Mouse (Mus musculus) hindbrain, embryonic 16.5 days (tissue): ENCODE results near the gene Tekt4. TPM values are rescaled to one million over a fixed set of nuclear protein-coding genes. Genes with fewer than 3 reads are reported as not detected.

Source experiments
- ATAC-seq: fragments of 200-750 bp; cut with Nextera tagmentation; 2 replicates; pipeline ENCODE4 v1.8.0; 2017; ENCODE audit warnings: moderate TSS enrichment, moderate library complexity
- H3K27ac ChIP-seq: fragments of 300-500 bp; sonication (generic); 2 replicates; pipeline ENCODE4 v1.5.1; 2014; ENCODE audit warnings: low read depth, mild to moderate bottlenecking, control low read depth, low read length, moderate library complexity
- H3K27me3 ChIP-seq: fragments of 300-500 bp; sonication (generic); replicated peaks from 2 replicates; pipeline ENCODE4 v1.6.1; 2014; ENCODE audit warnings: low read length; ENCODE audit not compliant: control insufficient read depth, insufficient read depth
- H3K36me3 ChIP-seq: fragments of 300-500 bp; sonication (generic); 2 replicates; pipeline ENCODE4 v1.6.1; 2014; ENCODE audit warnings: mild to moderate bottlenecking, low read length, moderate library complexity, mixed read lengths; ENCODE audit not compliant: control insufficient read depth, insufficient read depth
- H3K4me1 ChIP-seq: fragments of 300-500 bp; sonication (generic); 2 replicates; pipeline ENCODE4 v1.6.1; 2014; ENCODE audit warnings: low read depth, low read length; ENCODE audit not compliant: control insufficient read depth, insufficient read depth
- H3K4me2 ChIP-seq: fragments of 300-500 bp; sonication (generic); 2 replicates; pipeline ENCODE4 v1.6.1; 2014; ENCODE audit warnings: mild to moderate bottlenecking, low read length, control low read depth, moderate library complexity
- H3K4me3 ChIP-seq: fragments of 300-500 bp; sonication (generic); 2 replicates; pipeline ENCODE4 v1.5.1; 2014; ENCODE audit warnings: mild to moderate bottlenecking, low read length, control low read depth, moderate library complexity
- H3K9ac ChIP-seq: fragments of 300-500 bp; sonication (generic); 2 replicates; pipeline ENCODE4 v1.6.1; 2014; ENCODE audit warnings: low read depth, mild to moderate bottlenecking, control low read depth, low read length, moderate library complexity
- H3K9me3 ChIP-seq: fragments of 300-500 bp; sonication (generic); 2 replicates; pipeline ENCODE4 v1.6.1; 2014; ENCODE audit warnings: mild to moderate bottlenecking, low read length, moderate library complexity; ENCODE audit not compliant: control insufficient read depth
- WGBS: fragments of 180-500 bp; shearing (Covaris S2); extraction: QIAGEN DNeasy Blood & Tissue Kit; methylation state at CpG from one replicate; pipeline ENCODE4 v1.1.7; 2014; 5-methylcytosine and 5-hydroxymethylcytosine counted together
- polyA plus RNA-seq: library from polyadenylated mRNA; unstranded; fragments of >200 nt; fragmentation: Nextera tagmentation; extraction: Ambion mirVana; gene quantifications from 2 replicates; pipeline ENCODE4 v1.2.1, GENCODE M21; 2015

Tekt4 gene
- polyA plus RNA-seq, 1 experiment from 2014 or later = 1.4 TPM

GRCm38 (mm10) chr17:25475946-25476744 lies 21.7 kb downstream of the Tekt4 start:
- 37% methylated on average over 19 of the region's 19 CpGs for WGBS
- Histone ChIP-seq H3K9ac (no peak overlapping the region), H3K9me3 (no peaks in the 10 kb centered on the region), H3K36me3 (no peaks in the 10 kb centered on the region), H3K27me3 (peaks cover 21% of the 10 kb centered on the region), H3K4me3 (no peak overlapping the region), H3K27ac (no peak overlapping the region), H3K4me2 (no peak overlapping the region), H3K4me1 (peaks cover 16% of the 10 kb centered on the region)
- no peak for ATAC-seq

GRCm38 (mm10) chr17:25480152-25480551 lies 25.7 kb downstream of the Tekt4 start:
- Histone ChIP-seq H3K27ac (no peak overlapping the region), H3K4me2 (no peak overlapping the region), H3K4me3 (no peak overlapping the region), H3K9me3 (no peaks in the 10 kb centered on the region; the same call in 1 of the 2 replicates), H3K36me3 (no peaks in the 10 kb centered on the region), H3K9ac (no peak overlapping the region), H3K27me3 (peaks cover 6% of the 10 kb centered on the region; the same call in 1 of the 2 replicates), H3K4me1 (peaks cover 3% of the 10 kb centered on the region; the same call in 1 of the 2 replicates)
- 45% methylated on average over 8 of the region's 8 CpGs for WGBS
- ATAC-seq = no peak

GRCm38 (mm10) chr17:25480820-25481219 lies 26.4 kb downstream of the Tekt4 start:
- peaks cover 3% of the 10 kb centered on the region; the same call in 1 of the 2 replicates for H3K4me1 ChIP-seq
- 74% methylated on average over 4 of the region's 4 CpGs for WGBS
- no peak overlapping the region for H3K4me2 ChIP-seq
- no peaks in the 10 kb centered on the region for H3K36me3 ChIP-seq
- ATAC-seq = no peak
- 0 out of 2 replicates have a peak, but pooled peaks cover 3% of the 10 kb centered on the region for H3K27me3 ChIP-seq
- no peak overlapping the region for H3K4me3 ChIP-seq
- H3K27ac ChIP-seq = no peak overlapping the region
- no peaks in the 10 kb centered on the region; the same call in 1 of the 2 replicates for H3K9me3 ChIP-seq
- H3K9ac ChIP-seq = no peak overlapping the region

- Histone ChIP-seq H3K27ac (no peak overlapping the region), H3K9me3 (no peaks in the 10 kb centered on the region; the same call in 1 of the 2 replicates), H3K9ac (no peak overlapping the region), H3K36me3 (no peaks in the 10 kb centered on the region), H3K27me3 (0 out of 2 replicates have a peak, but pooled peaks cover under 1% of the 10 kb centered on the region), H3K4me3 (no peak overlapping the region), H3K4me1 (no peaks in the 10 kb centered on the region), H3K4me2 (no peak overlapping the region)
- WGBS = 79% methylated on average over 6 of the region's 6 CpGs
- no peak for ATAC-seq
Observed at GRCm38 (mm10) chr17:25482092-25482491, 27.7 kb downstream of the Tekt4 start.

GRCm38 (mm10) chr17:25497013-25497412 lies 42.6 kb downstream of the Tekt4 start, which contains the start of gene Sstr5:
Gene Sstr5 (minus strand): TSS chr17:25497288.
- Histone ChIP-seq H3K27ac (no peak within 1 kb of the TSS), H3K36me3 (no peaks in the 10 kb centered on the region), H3K4me1 (peaks cover 4% of the 10 kb centered on the region), H3K4me3 (peak within 1 kb of the TSS; percentile 38), H3K9ac (peak within 1 kb of the TSS; percentile 62), H3K9me3 (no peaks in the 10 kb centered on the region), H3K27me3 (peaks cover 12% of the 10 kb centered on the region), H3K4me2 (peak within 1 kb of the TSS; percentile 61)
- ATAC-seq = no peak
- WGBS = 0% methylated on average over 23 of the region's 28 CpGs

GRCm38 (mm10) chr17:25502599-25502998 lies 48.2 kb downstream of the Tekt4 start:
- Histone ChIP-seq H3K27me3 (0 out of 2 replicates have a peak, but pooled peaks cover 5% of the 10 kb centered on the region), H3K27ac (no peak overlapping the region), H3K4me2 (no peak overlapping the region), H3K9me3 (no peaks in the 10 kb centered on the region), H3K4me3 (no peak overlapping the region), H3K9ac (no peak overlapping the region), H3K4me1 (no peaks in the 10 kb centered on the region), H3K36me3 (no peaks in the 10 kb centered on the region)
- WGBS = 77% methylated on average over 4 of the region's 4 CpGs
- ATAC-seq = no peak

GRCm38 (mm10) chr17:25507799-25508198 lies 53.4 kb downstream of the Tekt4 start:
- Histone ChIP-seq H3K9ac (no peak overlapping the region), H3K4me3 (no peak overlapping the region), H3K36me3 (no peaks in the 10 kb centered on the region), H3K27ac (no peak overlapping the region), H3K4me1 (0 out of 2 replicates have a peak, but pooled peaks cover 3% of the 10 kb centered on the region), H3K4me2 (no peak overlapping the region), H3K9me3 (no peaks in the 10 kb centered on the region), H3K27me3 (no peaks in the 10 kb centered on the region)
- WGBS = 24% methylated on average over 3 of the region's 3 CpGs
- peak; percentile 64 for ATAC-seq

GRCm38 (mm10) chr17:25508860-25509577 lies 54.6 kb downstream of the Tekt4 start:
- H3K4me2 ChIP-seq = no peak overlapping the region
- H3K4me1 ChIP-seq = 0 out of 2 replicates have a peak, but pooled peaks cover 3% of the 10 kb centered on the region
- no peaks in the 10 kb centered on the region for H3K36me3 ChIP-seq
- peak; percentile 71 for ATAC-seq
- H3K4me3 ChIP-seq = no peak overlapping the region
- no peaks in the 10 kb centered on the region for H3K27me3 ChIP-seq
- 45% methylated on average over 7 of the region's 7 CpGs for WGBS
- H3K9me3 ChIP-seq = no peaks in the 10 kb centered on the region
- no peak overlapping the region for H3K27ac ChIP-seq
- no peak overlapping the region for H3K9ac ChIP-seq
